Mouse (Mus musculus) E14TG2a.4 (cell line): ENCODE results near the gene Hist1h3d.
"Not testable (repeated sequence)": the region's sequence is repeated elsewhere in the genome, so short reads cannot be mapped to it uniquely, and the experiment has no call there.

ENCODE experiments used
- H3K27me3 ChIP-seq: 2 replicates; pipeline ENCODE4 v1.6.1; 2014; ENCODE audit warnings: low read length, control low read depth; ENCODE audit not compliant: insufficient read depth
- H3K36me3 ChIP-seq: 2 replicates; pipeline ENCODE4 v1.6.1; 2014; ENCODE audit warnings: low read length, control low read depth; ENCODE audit not compliant: insufficient read depth
- H3K4me1 ChIP-seq: replicated peaks from 2 replicates; pipeline ENCODE4 v1.6.1; 2014; ENCODE audit warnings: low read depth, low read length, control low read depth
- H3K4me3 ChIP-seq: replicated peaks from 2 replicates; pipeline ENCODE4 v1.5.1; 2014; ENCODE audit warnings: mild to moderate bottlenecking, low read length
- H3K9me3 ChIP-seq: 2 replicates; pipeline ENCODE4 v1.6.1; 2014; ENCODE audit warnings: low read length, control low read depth
- CTCF ChIP-seq: conservative IDR thresholded peaks from 2 replicates; pipeline ENCODE4 v1.5.1; 2014; ENCODE audit warnings: low read length
- NANOG ChIP-seq: IDR thresholded peaks from 2 replicates; pipeline ENCODE4 v1.6.1; 2014; ENCODE audit warnings: borderline replicate concordance, low read length, mixed read lengths
- POU5F1 ChIP-seq: IDR thresholded peaks from 2 replicates; pipeline ENCODE4 v1.6.1; 2014; ENCODE audit warnings: low read length, borderline replicate concordance

Gene Hist1h3d

DNA sequence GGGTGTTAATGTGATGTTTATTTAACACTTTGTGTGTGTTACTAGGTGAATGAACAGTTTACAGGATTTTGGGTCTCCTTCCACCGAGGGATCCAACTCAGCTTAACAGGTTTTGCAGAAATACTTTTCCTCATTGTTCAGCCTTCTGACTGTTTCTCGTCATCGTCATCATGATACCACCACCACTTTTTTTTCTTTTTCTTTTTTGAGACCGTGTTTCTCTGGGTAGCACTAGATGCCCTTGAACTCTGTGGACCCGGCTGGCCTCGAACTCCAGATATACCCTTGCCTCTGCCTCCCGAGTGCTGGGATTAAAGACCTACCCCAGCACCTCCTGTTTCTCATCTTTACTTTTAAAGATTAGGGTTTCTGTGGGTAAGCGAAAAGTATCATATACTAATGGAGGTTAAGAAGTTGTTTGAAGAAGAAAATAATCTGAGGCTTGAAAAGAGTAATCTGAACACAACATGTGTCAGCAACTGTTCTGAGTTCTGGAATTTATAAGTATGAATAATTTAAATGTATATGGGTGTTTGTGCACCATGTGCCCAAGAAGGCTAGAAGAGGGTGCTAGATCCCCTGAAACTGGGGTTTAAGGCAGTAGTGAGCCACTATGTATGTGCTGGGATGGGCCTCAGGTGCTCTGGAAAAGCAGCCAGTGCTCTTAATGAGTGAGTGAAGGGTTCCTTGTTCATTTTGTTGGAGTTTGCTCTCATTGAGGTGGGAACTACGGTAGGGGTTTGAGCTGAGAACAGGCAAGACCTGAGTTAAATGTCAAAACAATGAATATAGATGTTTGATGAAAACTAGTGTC lies 43.1 kb upstream of the Hist1h3d start:
- no peaks in the 10 kb centered on the region for H3K27me3 ChIP-seq
- no peaks in the 10 kb centered on the region for H3K9me3 ChIP-seq
- peaks cover 31% of the 10 kb centered on the region for H3K4me1 ChIP-seq
- peak overlapping the region; percentile 83 for H3K4me3 ChIP-seq
- TF ChIP-seq CTCF (no peak), POU5F1 (no peak), NANOG (no peak)
- no peaks in the 10 kb centered on the region; the same call in 1 of the 2 replicates for H3K36me3 ChIP-seq

DNA sequence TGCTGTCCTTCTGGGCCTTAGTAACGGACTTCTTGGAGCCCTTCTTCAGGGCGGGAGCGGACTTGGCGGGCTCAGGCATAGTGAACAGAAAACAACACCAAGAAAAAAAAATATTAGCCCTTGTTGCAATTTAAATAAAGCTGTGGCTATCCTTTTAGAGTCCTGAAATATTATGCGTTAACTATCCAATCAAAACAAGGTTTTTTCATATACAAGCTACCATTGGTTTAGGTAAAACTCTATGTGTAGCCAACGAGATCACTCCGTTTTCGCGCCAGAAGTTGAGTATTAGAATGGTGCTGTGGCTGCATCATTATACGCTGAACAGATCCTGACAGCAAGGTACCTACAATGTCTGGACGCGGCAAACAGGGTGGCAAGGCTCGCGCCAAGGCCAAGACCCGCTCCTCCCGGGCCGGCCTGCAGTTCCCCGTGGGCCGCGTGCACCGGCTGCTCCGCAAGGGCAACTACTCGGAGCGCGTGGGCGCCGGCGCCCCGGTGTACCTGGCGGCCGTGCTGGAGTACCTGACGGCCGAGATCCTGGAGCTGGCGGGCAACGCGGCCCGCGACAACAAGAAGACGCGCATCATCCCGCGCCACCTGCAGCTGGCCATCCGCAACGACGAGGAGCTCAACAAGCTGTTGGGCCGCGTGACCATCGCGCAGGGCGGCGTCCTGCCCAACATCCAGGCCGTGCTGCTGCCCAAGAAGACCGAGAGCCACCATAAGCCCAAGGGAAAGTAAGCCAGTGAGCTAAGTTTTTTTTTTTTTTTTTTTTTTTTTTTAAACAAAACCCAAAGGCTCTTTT lies 41.8 kb upstream of the Hist1h3d start, which contains the start of gene Hist1h2af:
Gene Hist1h2af (plus strand): TSS at position 347 of the 808 bp plus-strand sequence.
- not testable (repeated sequence) for H3K36me3 ChIP-seq, H3K9me3 ChIP-seq, H3K27me3 ChIP-seq
- H3K4me3 ChIP-seq = peak within 1 kb of the TSS; percentile 83
- peaks cover 37% of the 10 kb centered on the region for H3K4me1 ChIP-seq

DNA sequence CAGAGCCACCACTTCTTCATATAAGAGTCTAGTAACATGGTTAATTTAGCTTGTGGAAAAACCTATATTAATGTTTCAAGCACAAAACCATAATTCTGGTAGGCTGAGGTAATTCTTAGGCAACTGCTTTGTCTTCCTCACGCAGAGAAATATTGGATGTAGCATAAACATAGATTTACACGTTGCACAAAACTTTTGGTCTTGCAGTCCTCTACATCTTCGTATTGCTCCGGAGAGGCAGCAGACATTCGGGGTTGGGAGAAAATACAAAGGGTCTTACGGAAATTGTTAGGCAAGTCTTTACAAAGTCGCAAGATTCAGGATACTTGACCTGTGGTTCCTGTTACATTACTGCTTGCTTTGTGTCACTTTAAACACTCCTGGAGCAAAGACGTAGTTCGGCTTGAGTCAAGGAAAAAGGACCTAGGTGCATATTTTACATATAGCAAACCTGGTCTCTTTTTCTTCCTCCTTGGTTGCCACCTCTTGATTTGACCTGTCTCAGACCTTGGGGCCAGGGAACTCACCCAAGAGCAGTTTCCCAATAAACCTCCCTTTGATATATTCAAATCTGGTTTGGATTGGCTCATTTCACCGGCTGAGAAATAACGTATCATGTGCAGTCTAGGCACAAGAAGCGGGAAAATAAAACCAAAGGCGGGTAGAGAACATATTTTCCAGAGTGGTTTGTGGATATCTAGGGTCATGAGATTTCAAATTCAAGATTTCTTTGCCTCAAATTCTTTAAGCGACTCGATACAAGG lies 41.0 kb upstream of the Hist1h3d start:
- H3K4me1 ChIP-seq = peaks cover 37% of the 10 kb centered on the region
- no peaks in the 10 kb centered on the region; the same call in 1 of the 2 replicates for H3K36me3 ChIP-seq
- no peaks in the 10 kb centered on the region for H3K27me3 ChIP-seq
- peak overlapping the region; percentile 83 for H3K4me3 ChIP-seq
- TF ChIP-seq POU5F1 (no peak), CTCF (no peak), NANOG (no peak)
- H3K9me3 ChIP-seq = no peaks in the 10 kb centered on the region

DNA sequence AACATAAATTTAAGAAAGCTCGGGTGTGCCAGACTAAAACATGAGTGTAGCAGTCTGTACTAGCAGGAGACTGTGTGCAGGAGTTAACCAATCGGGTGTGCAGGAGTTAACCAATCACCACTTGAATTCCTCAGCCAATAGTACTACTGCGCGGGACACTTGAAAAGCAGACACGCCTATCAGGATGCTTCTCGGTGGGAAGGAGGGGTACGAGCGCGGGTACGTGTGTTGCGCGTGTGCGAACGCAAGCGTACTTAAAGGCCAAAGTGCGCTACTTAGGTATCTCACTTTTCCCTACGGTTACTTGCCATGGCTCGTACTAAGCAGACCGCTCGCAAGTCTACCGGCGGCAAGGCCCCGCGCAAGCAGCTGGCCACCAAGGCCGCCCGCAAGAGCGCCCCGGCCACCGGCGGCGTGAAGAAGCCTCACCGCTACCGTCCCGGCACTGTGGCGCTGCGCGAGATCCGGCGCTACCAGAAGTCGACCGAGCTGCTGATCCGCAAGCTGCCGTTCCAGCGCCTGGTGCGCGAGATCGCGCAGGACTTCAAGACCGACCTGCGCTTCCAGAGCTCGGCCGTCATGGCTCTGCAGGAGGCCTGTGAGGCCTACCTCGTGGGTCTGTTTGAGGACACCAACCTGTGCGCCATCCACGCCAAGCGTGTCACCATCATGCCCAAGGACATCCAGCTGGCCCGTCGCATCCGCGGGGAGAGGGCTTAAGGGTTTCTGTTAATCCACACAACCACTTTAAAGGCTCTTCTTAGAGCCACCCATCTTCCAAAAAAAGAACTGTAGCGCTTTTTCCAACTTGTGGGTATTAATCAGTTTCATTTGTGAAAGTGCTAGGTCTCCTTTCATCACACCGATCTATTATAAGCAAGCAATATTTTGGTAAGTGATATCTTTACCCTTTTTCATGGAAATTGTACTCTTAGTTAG lies 40.2 kb upstream of the Hist1h3d start, which contains the start of gene Hist1h3g:
Gene Hist1h3g (plus strand): TSS at position 286 of the 939 bp plus-strand sequence.
- not testable (repeated sequence) for H3K27me3 ChIP-seq, H3K9me3 ChIP-seq, H3K36me3 ChIP-seq
- H3K4me1 ChIP-seq = peaks cover 37% of the 10 kb centered on the region
- peak within 1 kb of the TSS; percentile 83 for H3K4me3 ChIP-seq

DNA sequence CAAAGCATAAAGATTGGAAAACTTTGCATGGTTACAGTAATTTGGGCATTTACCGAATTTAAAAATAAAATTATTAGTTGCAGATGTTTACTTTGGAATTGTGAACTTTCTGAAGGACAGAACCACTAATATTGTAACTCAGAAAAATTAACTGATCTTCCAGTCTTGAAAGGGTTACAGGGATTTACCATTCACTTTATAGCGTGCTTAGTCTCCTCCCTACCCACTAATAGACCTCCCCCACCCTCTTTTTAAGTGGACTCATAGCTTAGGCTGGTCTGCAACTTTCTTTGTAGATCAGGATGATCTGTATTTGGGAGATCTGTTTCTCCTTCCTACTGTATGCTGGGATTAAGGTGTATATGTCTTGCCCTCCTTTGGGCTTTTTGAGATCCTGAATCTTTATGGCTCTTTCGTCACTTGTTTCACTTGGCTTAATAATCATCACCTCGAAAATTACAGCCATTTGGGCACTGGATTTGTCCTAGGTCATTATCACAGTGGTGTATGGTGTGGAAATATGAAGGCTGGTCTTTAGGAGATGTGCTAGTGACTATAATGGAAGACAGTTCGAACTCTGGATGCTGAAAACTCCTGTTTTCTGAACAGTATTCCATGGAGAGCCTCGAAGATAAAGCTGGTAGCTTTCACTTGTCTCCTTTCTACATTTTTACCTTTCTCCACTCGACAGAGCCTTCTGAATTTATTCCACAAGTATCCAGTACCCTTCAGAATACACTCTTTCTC lies 39.3 kb upstream of the Hist1h3d start:
- no peaks in the 10 kb centered on the region for H3K27me3 ChIP-seq
- H3K36me3 ChIP-seq = no peaks in the 10 kb centered on the region; the same call in 1 of the 2 replicates
- TF ChIP-seq POU5F1 (no peak), CTCF (no peak), NANOG (no peak)

DNA sequence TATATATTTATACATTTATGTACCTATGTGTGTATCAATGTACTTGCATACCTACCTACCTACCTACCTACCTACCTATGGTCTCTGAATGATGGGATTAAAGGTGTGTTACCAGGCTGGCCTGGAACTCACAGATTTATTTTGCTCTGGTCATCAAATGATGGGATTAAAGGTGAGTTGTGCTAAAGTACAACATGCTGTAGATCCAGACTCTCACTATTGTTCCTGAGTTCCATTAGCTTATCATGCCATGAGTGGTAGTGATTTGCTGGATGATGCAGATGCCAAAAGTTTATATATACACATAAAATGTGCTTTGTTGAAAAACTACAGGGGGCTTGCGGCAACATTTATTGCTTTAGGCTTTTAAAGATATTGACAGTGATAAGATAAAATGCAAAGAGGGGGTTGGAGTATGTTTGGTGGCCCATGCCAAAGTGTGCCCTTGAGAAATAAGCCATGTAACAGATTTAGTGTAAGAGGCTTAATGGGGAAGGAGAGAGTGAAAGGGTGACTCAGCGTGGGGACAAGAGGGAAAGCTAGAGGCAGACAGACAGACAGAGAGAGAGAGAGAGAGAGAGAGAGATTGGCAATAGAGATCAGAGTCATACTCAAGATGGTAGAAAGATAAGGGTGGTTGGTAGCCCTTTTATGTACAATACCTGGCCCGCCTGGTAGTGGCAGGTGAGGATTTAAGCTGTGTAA lies 38.4 kb upstream of the Hist1h3d start:
- Histone ChIP-seq H3K27me3 (no peaks in the 10 kb centered on the region), H3K4me3 (no peak overlapping the region; the same call in 1 of the 2 replicates), H3K4me1 (peaks cover 35% of the 10 kb centered on the region), H3K36me3 (no peaks in the 10 kb centered on the region; the same call in 1 of the 2 replicates), H3K9me3 (no peaks in the 10 kb centered on the region)
- no peak for TF ChIP-seq CTCF
- TF ChIP-seq POU5F1 = no peak
- no peak for TF ChIP-seq NANOG

More for the DNA sequence above, 39.3 kb upstream of the Hist1h3d start:
- H3K4me3 ChIP-seq = peak overlapping the region; percentile 83
- peaks cover 37% of the 10 kb centered on the region for H3K4me1 ChIP-seq
- H3K9me3 ChIP-seq = no peaks in the 10 kb centered on the region

DNA sequence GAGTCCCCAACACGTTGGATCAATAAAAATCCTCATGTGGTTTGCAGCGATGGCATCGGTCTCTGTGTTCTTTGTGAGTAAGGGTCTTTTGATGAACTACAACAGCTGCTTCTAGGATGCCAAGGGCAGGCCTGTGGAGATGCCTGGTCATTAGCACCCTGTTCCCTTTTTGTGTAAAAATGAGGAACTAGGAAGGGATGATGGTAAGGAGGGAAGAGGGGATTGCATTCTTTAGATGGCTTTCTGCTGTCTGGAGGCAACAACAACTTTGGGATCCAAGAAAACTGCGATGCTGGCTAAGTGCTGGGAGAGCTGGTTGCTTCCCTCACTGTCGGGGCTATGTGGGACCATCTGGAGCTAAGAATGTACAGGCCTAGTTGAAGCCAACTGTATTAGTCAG lies 37.3 kb upstream of the Hist1h3d start:
- no peak overlapping the region for H3K4me3 ChIP-seq
- no peaks in the 10 kb centered on the region; the same call in 1 of the 2 replicates for H3K36me3 ChIP-seq
- H3K9me3 ChIP-seq = no peaks in the 10 kb centered on the region
- H3K27me3 ChIP-seq = no peaks in the 10 kb centered on the region
- peaks cover 24% of the 10 kb centered on the region for H3K4me1 ChIP-seq
- TF ChIP-seq NANOG (no peak), CTCF (no peak), POU5F1 (no peak)

DNA sequence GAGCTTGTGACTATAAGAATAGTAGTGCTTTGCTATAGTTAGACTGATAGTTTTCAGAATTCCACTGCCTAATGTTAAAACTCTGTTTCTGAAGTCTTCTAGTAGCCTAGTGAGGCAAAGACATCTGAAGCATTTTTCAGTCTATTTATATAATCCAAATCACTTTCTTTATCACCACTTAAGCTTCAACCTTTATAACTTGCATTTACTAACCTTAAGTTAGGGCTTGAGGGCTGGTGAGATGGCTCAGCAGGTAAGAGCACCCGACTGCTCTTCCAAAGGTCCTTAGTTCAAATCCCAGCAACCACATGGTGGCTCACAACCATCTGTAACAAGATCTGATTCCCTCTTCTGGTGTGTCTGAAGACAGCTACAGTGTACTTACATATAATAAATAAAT lies 35.7 kb upstream of the Hist1h3d start:
- not testable (repeated sequence) for H3K4me3 ChIP-seq, H3K27me3 ChIP-seq, H3K36me3 ChIP-seq, H3K9me3 ChIP-seq
- peaks cover 25% of the 10 kb centered on the region for H3K4me1 ChIP-seq
